Mouse (Mus musculus): ENCODE measurements at regions not wholly inside any gene's neighbourhood (a gene's known extent, or its start where the extent isn't known, plus 50 kb on each side); places are given as distances from the start of the nearest gene placed in this dataset.
A peak's percentile ranks its signal among the peaks of the same experiment; 100 is the strongest.

DNA sequence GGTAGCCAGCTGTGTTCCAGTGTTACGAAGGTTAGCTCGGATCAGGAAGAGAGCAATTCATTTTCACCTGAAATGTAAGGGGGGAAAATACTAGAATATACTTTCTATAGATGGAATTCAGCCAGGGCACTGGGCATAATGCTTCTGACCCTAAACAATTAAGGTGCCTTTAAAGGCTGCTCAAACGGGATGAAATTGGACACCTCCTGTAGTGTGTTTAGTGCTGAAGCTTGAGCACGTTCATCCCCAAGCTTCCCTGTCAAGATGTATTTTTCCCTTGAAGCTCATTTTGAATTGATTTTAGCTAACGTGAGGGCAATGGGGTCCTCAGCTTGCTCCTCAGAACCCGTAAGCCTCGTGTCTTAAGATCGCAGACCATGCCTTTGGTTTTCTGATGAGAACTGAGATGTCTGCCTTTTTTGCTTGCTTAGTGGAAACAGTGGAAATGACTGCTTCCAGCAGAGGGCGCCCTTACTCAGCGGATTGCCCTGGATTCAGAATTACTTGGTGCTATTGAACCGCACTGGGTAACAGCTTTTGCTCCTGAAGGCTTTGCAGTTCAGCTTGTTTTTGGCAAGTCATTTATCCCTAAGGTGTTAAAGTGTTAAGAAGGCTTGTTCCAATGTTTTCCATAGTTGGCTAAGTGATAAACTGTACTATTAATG, 74.6 kb upstream of the Fermt1 start:
- peak; percentile 69 for DNase-seq

DNA sequence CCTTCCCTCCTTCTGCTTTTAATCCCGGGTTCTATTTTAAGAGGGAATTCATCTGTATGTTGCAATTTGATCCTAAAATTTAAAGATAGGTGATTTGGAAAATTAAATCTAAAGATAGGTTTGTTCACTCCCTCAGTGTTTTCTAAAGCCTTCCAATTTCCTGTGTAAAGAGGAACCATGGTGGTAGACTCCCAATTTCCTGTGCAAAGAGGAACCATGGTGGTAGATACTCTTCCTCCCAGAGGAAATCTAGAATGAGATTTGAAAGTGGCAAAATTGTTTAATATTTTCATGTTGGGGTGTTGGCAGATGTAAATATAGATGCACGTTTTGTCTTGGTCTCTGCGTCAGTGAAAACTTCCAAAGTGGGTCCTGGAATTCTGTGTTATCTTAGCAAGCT, 75.5 kb upstream of the Fermt1 start:
- DNase-seq = no peak

DNA sequence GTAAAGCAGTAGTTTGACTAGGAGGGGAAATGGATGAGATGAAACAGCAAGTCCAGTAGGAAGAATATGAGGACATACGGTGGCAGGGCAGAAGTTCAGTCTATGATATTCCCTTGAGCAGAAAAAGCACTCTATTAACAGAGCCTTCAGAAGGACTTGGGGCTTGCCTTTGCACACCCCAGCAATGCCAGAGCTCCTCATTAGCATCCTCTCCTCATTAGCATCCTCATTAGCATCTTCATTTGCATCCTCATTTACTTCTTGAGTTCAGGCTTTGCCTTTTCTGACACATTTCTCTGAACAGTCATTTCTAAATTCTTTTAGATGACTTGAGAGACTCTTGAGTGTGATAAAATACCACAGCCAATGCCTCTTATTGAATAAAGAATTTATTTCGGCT, 81.3 kb upstream of the Fermt1 start:
- no peak for DNase-seq

DNA sequence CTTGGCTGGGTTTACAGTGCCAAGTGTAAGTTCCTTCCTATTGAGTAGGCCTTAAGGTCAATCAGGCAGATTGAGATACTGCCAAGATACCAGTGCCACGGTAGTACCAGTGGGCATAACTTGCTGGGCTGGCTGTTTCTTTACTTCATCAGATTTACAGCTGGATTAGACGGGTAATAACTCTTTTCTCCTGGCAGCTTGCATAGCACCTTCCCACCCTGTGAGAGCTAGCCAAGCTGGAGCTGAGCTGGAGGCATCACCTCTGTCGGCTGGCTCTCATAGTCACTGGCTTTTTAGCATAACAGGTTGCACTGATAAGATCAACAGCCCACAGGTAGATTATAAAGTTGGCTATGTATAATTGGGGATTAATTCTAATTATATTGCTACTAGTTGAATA, 89.7 kb upstream of the Fermt1 start:
- no peak for DNase-seq

DNA sequence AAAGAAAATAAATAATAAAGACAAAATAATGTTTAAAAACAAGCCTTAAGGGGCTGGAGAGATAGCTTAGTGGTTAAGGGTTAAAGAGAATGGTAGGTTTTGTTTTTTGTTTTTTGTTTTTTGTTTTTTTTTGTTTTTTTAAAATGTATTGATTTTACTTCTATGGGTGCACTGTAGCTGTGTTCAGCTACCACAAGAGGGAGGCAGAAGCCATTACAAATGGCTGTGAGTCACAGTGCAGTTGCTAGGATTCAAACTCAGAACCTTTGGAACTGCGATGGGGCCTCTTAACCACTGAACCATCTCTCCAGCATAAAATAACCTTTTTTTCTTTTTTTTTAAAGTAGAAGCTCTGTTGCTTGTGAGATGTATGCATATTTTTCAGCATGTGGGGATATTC, 95.0 kb upstream of the Fermt1 start:
- DNase-seq = no peak

DNA sequence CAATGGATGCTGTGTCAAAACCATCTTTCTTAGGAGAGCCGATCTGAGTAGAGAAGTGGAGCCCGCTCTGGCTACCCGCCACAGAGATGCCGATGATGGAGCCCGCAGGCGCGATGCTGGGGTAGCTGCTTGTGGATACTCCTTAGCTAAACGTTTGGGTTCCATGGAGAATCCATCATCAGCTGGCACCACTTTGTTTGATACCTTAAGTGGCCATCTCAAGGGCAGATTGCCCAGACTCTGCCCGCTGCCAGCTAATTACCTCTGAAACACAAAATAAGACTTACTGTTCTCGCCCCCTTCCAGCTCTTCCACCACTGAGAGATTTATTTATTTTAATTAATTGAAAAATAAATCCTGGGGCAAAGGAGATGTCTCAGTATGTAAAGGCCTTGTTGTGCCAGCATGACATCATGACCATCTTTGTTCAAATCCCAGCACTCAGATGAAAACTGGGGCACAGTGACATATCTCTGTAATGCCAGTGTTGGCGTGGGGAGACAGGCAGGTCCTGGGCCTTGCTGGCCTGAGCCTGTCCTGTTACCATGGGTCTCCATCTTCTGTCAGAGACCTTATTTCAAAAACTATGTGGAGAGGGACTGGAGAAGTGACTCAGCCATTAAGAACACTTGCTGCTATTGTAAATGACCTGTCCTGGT, 132.1 kb upstream of the Fermt1 start:
- no peak for DNase-seq

DNA sequence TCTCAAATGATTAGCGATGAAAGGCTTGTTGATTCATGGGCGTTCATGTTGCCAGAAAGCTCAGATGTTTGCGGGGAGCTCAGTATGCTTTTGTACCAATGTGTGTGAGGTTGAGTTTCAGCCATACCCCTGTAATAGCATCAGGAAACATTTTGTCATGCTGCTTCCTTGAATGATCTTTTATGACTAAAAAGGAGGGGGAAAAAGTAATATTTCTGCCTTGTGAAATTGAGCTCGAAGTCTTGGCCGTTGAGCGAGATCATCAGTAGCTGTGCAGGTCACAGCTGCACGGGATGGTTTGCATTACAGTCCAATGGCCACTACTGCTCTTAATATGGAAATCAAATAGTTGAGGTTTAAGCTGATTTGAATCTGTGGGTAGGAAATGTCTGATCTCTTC, 145.3 kb upstream of the Fermt1 start:
- no peak for DNase-seq

DNA sequence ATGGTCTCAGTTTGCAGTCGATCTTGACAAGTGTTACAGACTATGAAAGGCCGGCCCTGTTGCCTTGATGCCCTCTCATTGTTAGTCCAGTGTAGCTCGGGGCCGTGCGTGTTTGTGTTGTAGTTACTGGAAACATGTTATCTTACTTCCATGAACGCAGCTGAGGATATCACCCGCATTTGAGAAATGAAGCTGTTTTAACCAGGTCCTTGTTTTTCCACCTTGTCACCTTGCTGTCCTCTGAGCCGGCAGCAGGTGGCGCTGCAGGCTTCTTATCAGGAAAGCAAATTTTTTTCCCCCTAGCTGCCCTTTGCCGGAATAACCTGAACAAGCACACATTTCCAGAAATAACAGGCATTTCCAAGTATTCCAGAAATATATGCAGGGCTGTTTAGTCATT, 167.9 kb upstream of the Fermt1 start:
- DNase-seq = peak; percentile 19 to 21

DNA sequence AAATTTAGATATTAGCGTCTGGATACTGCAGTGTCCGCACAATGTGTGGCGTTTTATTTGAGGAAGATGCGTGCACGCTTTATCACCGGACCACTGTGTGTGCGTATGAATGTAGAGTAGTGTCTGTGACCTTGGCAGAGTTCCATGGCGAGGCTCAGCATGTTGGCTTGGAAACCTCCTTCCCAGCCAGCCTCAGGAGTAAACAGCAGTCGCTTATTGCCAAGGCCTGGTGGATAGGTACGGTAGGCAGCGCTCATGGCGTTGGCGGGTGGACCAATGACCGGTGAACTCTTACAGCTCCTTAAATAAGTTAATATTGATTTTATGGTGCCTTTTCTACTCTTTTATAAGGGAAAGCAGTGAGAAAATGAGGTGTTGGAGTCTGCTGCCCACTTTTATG, 172.9 kb upstream of the Fermt1 start:
- DNase-seq = no peak

DNA sequence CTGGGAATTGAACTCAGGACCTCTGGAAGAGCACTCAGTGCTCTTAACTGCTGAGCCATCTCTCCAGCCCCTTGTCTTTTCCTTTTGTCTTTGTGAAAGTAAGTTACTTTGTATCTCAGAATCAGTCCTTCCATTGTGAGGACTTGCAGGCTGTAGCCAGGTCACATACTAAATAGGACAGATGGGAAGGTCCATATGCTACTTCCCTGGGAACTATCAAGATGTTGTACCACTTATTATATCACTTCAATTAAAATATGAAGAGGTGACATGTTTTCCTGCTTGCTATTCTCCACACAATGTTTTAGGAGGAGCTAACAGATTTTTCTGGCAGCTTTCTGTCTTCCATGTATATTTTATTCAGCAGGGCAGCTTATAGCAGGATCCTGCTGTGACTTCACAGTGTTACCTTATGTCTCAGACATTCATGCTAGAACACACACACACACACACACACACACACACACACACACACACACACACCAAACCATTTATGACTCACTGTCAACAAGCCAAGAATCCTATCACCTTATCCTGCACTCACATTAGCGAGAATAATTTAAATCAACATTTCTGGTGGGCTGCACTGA, 179.6 kb upstream of the Fermt1 start:
- no peak for DNase-seq

DNA sequence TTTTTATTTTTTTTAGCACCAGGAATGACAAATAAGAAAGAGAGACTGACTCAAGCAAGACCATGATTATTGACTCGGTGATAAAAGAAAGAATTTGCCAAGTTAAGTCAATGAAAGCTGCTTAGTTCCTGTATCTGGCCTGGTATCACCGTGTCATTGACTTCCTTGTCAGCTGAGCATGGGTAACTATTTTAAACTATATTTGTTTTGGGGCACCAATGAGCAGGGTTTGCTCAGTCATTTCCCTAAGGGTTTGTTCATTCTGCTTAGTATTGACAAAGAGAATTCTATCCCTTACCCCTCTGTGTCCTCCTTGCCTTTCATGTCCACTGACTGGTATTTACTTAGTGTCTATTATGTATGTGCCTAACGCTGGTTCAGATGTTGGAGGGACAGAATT, 189.2 kb upstream of the Fermt1 start:
- no peak for DNase-seq

DNA sequence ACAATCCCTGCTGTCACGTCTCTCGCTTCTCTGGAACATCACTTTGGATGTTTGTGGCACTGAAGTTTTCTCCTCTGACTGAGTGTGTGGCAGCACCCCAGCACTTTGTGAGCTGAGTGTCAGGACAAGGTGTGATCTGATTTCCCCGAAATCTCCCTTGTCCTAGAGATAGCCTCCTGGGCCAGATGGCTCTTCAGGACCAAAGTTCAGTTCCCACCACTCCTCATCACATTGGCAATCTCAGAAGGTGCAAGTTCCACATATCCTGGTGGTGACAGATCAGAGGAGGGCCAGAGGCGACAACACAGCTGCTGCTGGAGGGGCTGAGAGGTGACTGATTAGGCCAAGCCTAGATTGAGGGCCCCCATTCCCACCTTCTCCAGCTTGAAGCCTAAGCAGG, 193.2 kb upstream of the Fermt1 start:
- no peak for DNase-seq

DNA sequence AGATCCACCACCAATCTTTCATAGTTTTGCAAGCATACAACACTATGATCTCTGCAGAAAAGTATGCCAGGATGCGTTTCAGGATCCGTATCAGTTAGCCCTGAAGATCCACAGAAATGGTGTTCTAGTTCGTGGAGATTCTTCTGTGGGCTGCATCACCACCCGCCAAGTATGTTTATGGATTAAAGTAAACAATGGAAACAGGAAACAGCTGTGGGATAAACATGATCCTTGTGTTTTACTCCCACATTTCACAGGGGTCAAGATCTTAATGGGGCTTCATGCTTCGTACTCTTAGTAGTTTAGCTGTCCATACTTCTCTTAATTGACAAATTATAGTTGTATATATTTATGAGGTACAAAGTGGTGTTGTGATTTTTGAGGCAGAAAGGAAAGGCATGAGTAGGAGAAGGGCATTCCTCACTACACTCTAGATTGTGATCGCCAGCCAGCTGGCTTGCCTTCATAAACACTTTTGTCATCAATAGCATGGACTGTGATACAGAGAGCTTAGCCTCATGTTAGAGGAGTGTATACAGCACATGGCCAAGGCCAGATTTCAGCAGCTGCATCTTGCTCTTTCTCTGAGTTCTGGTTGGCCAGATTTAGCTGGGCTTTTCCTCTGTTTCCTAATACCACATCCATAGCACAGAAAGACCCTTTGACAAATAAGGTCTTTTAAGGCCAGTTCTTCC, 195.8 kb upstream of the Fermt1 start:
- no peak for DNase-seq

DNA sequence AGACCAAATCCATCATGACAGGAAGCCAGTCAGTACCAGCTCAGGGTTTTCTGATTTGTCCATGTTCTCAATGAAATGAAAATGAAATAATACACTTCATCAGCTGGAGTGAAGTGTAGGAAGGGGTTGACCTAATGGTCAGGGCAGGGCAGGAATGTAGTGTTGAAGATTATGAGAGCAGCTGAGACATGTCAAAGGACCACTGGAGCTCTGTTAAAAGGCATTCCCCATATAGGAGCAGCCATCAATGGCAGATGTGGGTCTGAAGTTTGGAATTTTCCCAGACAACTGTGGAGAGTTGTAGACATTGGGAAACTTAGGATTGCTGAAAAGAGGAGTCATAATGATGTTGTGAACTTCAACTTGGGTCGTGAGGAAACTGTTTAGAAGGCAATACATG, 206.8 kb upstream of the Fermt1 start:
- DNase-seq = no peak

DNA sequence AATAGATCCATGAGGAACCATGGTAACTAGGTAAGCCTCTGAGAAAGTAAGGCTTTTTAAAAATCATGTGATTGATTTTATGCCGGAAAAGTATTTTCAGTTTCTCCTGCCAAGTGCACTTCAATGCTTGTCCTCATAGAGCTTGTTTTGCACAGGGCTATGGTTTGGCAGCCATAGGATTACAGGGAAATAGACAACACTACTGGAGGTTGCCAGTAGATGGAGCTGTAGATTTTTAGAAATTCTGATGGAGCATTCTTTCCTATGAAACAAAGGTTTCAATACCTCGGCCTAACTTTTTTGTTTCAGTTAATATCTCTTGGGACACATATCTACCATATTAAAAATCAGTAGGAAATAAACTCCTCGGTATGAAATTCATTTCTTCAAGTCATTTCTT, 210.8 kb upstream of the Fermt1 start:
- peak in 1 of 2 experiments; percentile 5 for DNase-seq

DNA sequence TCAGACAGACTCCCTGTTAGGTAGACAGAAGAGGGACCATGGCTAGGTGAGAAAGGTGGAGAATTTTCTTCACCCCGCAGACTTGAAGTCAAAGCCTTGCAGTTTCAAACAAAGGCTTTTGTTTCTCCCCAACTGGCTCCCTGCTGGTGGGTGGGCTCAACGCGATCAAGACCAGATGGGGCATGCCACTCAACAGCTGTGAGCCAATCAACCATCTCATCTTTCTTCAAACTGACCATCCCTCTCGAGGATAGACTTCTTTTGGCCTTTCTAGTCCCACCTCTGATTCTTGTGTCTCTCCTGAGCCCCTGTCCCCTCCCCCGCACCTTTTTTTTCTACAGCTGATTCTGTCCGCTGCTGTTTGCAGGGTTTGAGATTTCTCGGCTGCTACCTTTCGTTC, 212.5 kb upstream of the Fermt1 start:
- DNase-seq = no peak

DNA sequence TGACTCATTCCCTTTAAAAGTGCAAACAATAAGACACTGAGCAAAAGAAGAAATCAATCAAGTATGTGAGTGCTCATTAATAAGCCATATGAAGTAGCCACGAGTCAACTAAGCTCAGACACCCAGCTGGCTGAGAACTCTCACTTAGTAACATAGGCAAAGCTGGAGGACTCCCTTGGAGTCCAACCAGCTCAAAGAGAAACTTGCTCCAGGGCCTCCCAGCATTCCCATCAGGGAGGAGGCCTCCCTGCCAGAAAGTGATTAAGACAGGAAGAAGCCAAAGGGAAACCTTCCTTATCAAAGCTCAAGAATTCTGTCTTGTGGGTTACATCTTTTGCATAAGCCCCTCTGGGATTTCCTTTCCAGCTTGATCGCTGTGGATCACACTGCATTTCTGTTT, 213.7 kb upstream of the Fermt1 start:
- no peak for DNase-seq

DNA sequence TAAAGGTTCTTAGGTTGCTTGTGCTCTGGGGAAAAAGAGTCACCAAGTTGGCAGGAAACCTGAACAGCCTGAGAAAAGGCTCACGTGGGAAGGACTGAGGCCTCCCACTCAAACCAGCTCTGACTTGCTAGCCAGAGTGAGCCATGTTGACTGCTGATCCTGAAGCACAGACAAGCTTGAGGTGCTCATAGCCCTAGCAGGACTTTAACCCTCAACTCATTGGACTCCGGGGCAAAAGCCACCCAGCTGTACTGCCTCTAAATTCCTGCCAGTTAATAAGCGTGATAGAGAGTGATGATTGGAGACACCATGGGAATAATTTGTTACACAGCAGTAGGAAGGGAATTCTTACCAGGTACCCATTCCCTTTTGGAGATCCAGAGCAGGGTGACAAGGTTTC, 230.7 kb upstream of the Fermt1 start:
- no peak for DNase-seq

DNA sequence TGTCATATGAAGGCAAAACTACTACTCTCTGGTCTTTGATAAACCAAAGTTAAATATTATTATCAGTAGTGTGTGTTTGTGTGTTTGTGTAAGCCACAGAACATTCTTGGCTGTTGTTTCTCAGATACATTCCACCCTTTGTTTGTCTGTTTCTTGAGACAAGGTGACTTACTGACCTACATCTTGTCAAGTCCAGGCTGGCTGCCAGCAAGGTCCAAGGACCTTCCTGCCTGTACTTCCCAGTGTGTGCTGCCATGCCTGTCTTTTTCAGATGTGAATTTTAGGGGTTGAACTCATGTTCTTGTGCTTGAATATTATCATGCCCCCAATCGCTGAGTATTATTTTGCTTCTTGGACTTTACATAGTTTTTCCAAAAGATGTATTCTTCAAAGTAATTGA, 235.5 kb upstream of the Fermt1 start:
- no peak for DNase-seq

DNA sequence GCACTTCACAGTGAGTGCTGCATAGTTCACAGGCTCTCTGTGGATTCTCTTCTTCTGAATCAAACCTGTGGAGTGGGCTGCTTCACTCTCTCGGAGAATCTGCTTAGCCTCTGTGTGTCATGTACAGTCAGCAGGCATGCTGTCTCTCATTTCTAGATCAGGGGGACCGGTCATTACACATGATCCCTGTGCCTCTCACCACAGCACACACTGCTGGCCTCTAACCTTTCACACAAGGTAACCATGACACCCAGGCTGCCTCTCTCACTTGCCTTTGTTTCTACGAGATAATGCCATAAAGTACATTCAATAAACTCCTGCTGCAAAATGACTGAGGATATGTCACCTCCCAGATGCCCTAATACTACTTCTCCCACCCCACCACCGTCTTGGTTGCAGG, 237.2 kb upstream of the Fermt1 start:
- no peak for DNase-seq

DNA sequence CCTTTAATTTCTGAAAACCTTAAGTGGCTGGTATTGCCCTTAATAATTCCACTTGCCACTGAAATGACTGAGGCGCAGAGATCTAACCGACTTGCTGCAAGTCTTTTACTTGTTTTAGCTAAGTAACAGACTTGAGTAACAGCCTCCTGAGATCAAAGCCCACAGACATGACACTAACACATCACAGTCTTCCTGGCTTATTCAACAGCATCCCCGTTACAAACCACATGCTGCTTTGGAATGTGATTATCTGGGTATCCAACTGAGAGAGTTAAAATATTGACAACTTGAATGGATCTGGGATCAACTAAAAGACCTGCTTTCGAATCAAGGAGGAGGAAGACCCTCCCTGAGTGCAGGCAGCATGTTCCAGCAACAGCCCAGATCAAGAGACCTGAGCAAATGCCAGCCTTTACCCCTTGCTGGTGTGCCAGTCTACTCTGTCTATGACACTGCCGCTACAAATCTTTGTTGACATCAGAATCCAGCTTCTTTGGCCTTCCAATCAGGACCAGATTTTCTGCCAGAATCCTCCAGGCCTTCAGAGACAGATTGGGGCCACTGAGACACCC, 258.7 kb upstream of the Fermt1 start:
- no peak for DNase-seq

DNA sequence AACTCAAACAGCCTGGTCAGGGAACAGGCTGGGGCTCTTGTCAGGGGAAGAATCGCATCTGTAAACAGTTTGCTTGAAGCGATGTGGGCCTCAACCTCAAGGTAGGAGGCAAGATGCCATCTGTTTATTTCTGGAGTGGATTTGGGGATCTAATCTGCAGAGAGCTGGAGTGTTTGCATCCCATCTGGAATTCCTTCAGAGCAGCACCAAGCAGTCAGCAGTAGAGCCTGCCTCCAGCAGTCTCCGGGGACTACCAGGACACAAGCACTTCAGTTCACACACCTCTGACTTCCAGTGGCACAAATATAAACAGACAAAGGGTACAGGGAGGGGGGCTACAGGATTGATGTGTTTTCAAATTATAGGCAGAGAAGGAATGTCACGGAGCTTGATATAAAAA, 262.8 kb upstream of the Fermt1 start:
- no peak for DNase-seq

DNA sequence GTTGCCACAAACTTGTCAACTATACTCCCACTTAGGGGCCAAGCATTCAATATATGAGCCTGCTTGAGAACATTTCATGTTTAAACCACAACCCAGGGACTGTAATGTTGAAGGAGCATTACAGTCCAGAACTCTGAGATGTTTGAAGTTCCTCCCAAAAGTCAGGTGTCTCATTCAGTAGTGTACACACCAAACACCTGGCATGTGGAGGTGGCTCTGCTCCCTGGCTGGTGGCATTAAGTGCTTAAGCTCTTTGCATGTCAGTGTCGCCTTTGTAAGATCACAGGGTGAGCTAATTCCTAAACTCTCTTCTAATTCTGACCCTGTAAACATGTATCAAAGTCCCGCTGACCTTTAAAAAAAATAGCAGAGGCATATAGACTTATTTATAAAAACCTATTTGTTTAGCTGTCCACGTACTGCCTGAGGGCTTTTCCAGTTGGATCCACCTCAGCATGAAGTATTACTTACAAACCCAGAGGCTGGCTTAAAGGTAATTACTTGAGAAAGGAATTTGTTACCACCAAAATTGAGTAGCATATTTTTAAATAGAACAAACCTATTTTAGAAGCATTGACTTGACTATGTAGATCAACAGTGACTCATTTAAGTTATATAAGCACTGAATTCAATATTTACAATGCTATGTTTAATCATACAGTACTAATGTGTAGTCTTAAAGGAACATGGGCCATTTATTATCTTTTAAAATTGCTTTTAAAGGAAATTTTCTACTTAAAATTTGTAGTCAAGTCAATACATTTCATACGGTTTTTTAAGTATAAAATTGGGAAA, 276.3 kb upstream of the Fermt1 start:
- no peak for DNase-seq
